Mouse (Mus musculus): ENCODE measurements around the gene Zmym5. TPM values are rescaled to one million over a fixed set of nuclear protein-coding genes. Genes with fewer than 3 reads are reported as not detected.
"Not testable (repeated sequence)": the region's sequence is repeated elsewhere in the genome, so short reads cannot be mapped to it uniquely, and the experiment has no call there.

Gene Zmym5
- polyA plus RNA-seq, 1 experiment from 2014 or later: 26.0 TPM

DNA sequence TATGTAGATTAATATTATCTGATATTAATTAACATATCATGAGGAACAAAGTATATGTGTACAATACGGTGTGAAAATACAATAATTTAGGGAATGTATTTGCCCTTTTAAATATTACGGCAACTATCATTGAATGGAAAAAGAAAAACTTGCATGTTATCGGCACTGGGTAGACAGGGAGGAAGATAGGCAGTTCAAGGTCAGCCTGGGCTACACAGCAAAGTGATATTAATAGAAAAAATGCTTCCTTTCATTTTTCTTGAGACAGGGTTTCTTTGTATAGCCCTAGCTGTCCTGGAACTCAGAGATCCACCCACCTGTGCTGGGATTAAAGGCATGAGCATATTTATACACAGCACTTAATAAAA lies 32.6 kb downstream of the Zmym5 start:
- H3K4me3 ChIP-seq (replicated peaks; ENCODE audit: low read length): peak overlapping the region; percentile 81
- H3K27me3 ChIP-seq (ENCODE audit: control insufficient read depth, insufficient read depth, low read length): no peaks in the 10 kb centered on the region
- no peaks in the 10 kb centered on the region for H3K36me3 ChIP-seq (replicated peaks; ENCODE audit: control insufficient read depth, insufficient read depth)
- peaks cover 27% of the 10 kb centered on the region for H3K4me1 ChIP-seq (replicated peaks; ENCODE audit: control insufficient read depth, insufficient read depth, low read length)
- DNase-seq (ENCODE audit: low spot score): no peak
- peak overlapping the region; percentile 86 for H3K4me2 ChIP-seq (replicated peaks)
- peak overlapping the region; percentile 94 for H3K27ac ChIP-seq
- H3K9me3 ChIP-seq (ENCODE audit: control insufficient read depth, low read length): no peaks in the 10 kb centered on the region
- H3K9ac ChIP-seq: peak overlapping the region; percentile 58
- 45% methylated on average over 3 of the region's 3 CpGs for WGBS
- ATAC-seq (ENCODE audit: low FRiP score): peak; percentile 1; the same call in 1 of the 2 replicates

DNA sequence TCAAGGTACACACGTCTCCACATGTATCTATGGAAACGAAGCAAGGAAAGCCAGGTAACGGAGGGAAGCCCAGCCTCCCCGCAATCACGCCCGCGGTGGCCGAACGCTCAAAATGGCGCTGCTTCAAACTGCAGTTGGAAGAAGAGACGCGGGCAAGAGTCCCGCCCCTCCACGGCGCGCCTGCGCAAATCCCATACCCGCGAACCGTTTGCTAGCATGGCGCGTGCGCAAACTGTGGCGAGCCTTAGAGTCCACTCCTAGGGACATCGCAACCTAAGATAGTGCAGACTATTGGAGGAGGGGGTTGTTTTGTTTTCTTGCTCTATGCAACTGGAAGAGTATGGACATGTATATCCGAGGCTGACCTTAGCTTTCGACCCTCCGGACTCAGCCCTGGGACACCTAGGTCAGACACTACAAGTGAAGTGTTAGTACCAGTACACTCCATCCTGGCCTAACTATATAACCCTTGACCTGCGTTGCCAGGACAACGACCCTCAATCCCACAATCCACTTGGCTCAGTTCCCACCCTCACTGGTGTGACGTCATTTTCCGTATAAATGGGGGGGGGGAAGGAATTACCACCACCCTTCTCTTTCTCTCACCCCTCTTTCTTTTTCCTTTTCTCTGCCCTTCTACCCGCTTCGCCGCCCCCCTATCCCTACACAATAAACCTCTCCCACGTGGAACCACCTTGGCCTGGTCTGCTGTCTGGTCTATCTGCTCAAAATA lies 33.1 kb downstream of the Zmym5 start, which contains the start of gene Pspc1:
TSS of gene Pspc1 (minus strand) at position 117 of the 733 bp plus-strand sequence.
- Histone ChIP-seq H3K9me3 (ENCODE audit: control insufficient read depth, low read length) (no peaks in the 10 kb centered on the region), H3K4me2 (replicated peaks) (peak within 1 kb of the TSS; percentile 86), H3K4me1 (replicated peaks; ENCODE audit: control insufficient read depth, insufficient read depth, low read length) (peaks cover 28% of the 10 kb centered on the region), H3K27me3 (ENCODE audit: control insufficient read depth, insufficient read depth, low read length) (no peaks in the 10 kb centered on the region), H3K4me3 (replicated peaks; ENCODE audit: low read length) (peak within 1 kb of the TSS; percentile 81), H3K36me3 (replicated peaks; ENCODE audit: control insufficient read depth, insufficient read depth) (no peaks in the 10 kb centered on the region), H3K9ac (peak within 1 kb of the TSS; percentile 89), H3K27ac (peak within 1 kb of the TSS; percentile 94)
- peak; percentile 99 for DNase-seq (ENCODE audit: low spot score)
- WGBS: under 1% methylated on average over 36 of the region's 36 CpGs
- ATAC-seq (ENCODE audit: low FRiP score): peak; percentile 97

DNA sequence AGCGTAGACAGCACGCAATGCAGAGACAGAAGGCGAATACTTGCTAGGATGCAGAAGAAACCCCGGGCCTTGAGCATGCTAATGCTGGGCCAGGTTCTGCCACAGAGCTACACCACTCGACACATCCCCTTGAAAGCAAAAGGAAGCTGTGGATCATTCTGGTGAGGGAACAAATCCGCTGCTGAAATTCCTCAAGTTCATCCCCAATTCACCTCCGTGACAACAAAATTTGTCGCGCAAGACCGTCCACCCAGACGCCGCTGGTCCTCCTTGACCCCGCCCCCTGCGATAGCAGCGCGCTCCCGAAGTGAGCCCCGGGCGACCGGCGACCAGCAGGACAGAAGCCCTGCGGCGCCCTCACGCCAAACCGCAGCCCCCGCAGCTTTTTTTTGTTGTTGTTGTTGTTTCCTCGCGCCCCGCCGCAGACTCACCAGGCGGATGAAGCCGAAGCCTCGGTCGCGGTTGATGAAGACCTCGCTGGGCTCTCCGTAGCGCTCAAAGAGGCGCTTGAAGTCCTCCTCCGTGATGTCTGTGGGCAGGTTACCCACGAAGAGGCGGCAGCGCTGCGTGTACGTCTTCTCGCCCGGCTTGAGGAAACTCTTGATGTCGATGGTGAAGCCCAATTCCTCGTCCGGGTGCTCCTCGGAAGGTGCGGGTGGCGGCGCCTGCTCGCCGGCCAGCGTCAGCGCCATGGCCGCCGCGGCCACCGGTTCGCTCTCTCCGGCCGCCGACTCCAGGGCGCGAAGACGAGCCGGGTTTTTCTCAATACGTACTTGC lies 34.0 kb downstream of the Zmym5 start:
- WGBS: under 1% methylated on average over 71 of the region's 71 CpGs
- peak overlapping the region; percentile 86 for H3K4me2 ChIP-seq (replicated peaks)
- ATAC-seq (ENCODE audit: low FRiP score): peak; percentile 21; the same call in 1 of the 2 replicates

DNA sequence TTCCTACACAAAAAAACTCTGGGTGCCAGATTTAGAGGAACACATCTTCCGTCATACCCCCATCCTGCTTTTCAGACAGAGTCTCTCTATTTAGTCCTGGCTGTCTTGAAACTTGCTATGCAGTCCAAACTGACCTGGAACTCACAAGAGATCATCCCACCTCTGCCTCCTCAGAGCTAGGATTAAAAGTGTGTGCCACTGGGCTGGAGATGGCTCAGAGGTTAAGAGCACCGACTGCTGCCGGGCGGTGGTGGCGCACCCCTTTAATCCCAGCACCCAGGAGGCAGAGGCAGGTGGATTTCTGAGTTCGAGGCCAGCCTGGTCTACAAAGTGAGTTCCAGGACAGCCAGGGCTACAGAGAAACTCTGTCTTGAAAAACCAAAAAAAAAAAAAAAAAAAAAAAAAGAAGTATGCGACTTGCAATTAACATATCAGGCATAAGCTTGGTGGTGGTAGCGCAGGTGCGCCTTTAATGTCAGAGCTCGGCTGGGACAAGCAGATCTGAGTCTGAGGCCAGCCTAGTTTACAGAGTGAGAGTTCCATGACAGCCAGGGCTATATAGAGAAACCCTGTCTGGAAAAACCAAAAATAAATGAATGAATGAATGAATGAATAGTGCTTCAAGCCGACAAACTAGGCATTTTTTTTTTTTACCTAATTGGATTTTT lies 34.8 kb downstream of the Zmym5 start:
- Histone ChIP-seq H3K4me3 (replicated peaks; ENCODE audit: low read length) (peak overlapping the region; percentile 81), H3K27me3 (ENCODE audit: control insufficient read depth, insufficient read depth, low read length) (no peaks in the 10 kb centered on the region), H3K4me1 (replicated peaks; ENCODE audit: control insufficient read depth, insufficient read depth, low read length) (peaks cover 28% of the 10 kb centered on the region), H3K36me3 (replicated peaks; ENCODE audit: control insufficient read depth, insufficient read depth) (peaks cover 5% of the 10 kb centered on the region), H3K9ac (peak overlapping the region; percentile 89), H3K27ac (peak overlapping the region; percentile 94; the same call in 1 of the 2 replicates), H3K4me2 (replicated peaks) (peak overlapping the region; percentile 86), H3K9me3 (ENCODE audit: control insufficient read depth, low read length) (no peaks in the 10 kb centered on the region)
- 26% methylated on average over 11 of the region's 11 CpGs for WGBS
- ATAC-seq (ENCODE audit: low FRiP score): no peak
- DNase-seq (ENCODE audit: low spot score): no peak

More for the DNA sequence above, 34.0 kb downstream of the Zmym5 start:
- H3K4me1 ChIP-seq (replicated peaks; ENCODE audit: control insufficient read depth, insufficient read depth, low read length): peaks cover 28% of the 10 kb centered on the region
- peak overlapping the region; percentile 81 for H3K4me3 ChIP-seq (replicated peaks; ENCODE audit: low read length)
- no peaks in the 10 kb centered on the region for H3K9me3 ChIP-seq (ENCODE audit: control insufficient read depth, low read length)
- no peaks in the 10 kb centered on the region for H3K36me3 ChIP-seq (replicated peaks; ENCODE audit: control insufficient read depth, insufficient read depth)
- H3K27me3 ChIP-seq (ENCODE audit: control insufficient read depth, insufficient read depth, low read length): no peaks in the 10 kb centered on the region
- peak overlapping the region; percentile 89 for H3K9ac ChIP-seq
- H3K27ac ChIP-seq: peak overlapping the region; percentile 94
- DNase-seq (ENCODE audit: low spot score): peak; percentile 54

DNA sequence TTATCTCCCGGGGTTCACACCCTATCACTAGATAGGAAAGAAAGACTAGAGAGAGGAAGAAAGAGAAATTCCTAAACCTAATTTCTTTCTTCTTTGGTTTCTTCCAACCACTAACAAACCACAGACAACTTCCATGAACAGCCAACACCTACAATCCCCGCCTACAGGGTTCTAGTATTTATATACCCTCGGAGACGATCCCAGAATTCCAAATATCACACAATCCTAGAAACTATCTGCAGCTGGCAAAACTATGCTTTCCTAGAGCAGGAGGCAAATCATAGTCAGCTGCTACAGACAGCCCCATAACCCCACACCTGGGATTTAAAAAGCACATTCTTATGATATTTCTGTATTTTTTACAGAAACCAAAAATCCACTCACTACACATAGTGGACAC lies 36.1 kb downstream of the Zmym5 start:
- WGBS: 81% methylated on average over 4 of the region's 4 CpGs
- ATAC-seq (ENCODE audit: low FRiP score): no peak

DNA sequence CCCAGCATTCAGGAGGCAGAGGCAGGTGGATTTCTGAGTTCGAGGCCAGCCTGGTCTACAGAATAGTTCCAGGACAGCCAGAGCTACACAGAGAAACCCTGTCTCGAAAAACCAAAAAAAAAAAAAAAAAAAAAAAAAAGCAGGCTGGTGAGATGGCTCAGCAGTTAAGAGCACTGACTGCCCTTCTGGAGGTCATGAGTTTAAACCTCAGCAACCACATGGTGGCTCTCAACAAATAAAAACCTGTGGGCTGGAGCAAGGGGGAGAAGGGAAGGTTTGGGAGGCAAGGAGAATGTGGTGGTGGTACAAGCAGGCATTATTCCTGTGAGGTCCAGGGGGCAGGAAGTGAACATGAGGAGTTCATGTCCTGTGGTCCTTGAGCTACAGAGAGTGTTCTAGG lies 45.1 kb downstream of the Zmym5 start:
- not testable (repeated sequence) for H3K9me3 ChIP-seq (ENCODE audit: control insufficient read depth, low read length); H3K4me2 ChIP-seq (replicated peaks); H3K4me1 ChIP-seq (replicated peaks; ENCODE audit: control insufficient read depth, insufficient read depth, low read length); H3K27me3 ChIP-seq (ENCODE audit: control insufficient read depth, insufficient read depth, low read length); H3K27ac ChIP-seq; ATAC-seq (ENCODE audit: low FRiP score); DNase-seq (ENCODE audit: low spot score); H3K4me3 ChIP-seq (replicated peaks; ENCODE audit: low read length); H3K9ac ChIP-seq
- peaks cover 57% of the 10 kb centered on the region for H3K36me3 ChIP-seq (replicated peaks; ENCODE audit: control insufficient read depth, insufficient read depth)
- 100% methylated on average over 2 of the region's 2 CpGs for WGBS

More for the DNA sequence above, 36.1 kb downstream of the Zmym5 start:
- H3K27me3 ChIP-seq (ENCODE audit: control insufficient read depth, insufficient read depth, low read length): no peaks in the 10 kb centered on the region
- H3K9me3 ChIP-seq (ENCODE audit: control insufficient read depth, low read length): no peaks in the 10 kb centered on the region
- peaks cover 28% of the 10 kb centered on the region for H3K4me1 ChIP-seq (replicated peaks; ENCODE audit: control insufficient read depth, insufficient read depth, low read length)
- peaks cover 18% of the 10 kb centered on the region for H3K36me3 ChIP-seq (replicated peaks; ENCODE audit: control insufficient read depth, insufficient read depth)
- H3K4me3 ChIP-seq (replicated peaks; ENCODE audit: low read length): peak overlapping the region; percentile 81
- no peak overlapping the region for H3K27ac ChIP-seq
- H3K9ac ChIP-seq: no peak overlapping the region
- H3K4me2 ChIP-seq (replicated peaks): peak overlapping the region; percentile 86
- DNase-seq (ENCODE audit: low spot score): no peak

DNA sequence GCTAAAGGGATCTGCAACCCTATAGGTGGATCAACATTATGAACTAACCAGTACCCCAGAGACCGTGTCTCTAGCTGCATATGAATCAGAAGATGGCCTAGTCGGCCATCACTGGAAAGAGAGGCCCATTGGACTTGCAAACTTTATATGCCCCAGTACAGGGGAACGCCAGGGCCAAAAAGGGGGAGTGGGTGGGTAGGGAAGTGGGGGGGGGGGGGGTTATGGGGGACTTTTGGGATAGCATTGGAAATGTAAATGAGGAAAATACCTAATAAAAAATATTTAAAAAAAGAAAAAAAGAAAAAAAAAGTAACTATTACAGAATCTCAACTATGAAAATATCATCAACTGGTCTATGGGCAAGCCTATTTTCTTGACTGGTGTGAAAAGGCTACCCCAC lies 46.4 kb downstream of the Zmym5 start:
- ATAC-seq (ENCODE audit: low FRiP score); H3K9me3 ChIP-seq (ENCODE audit: control insufficient read depth, low read length); H3K9ac ChIP-seq; DNase-seq (ENCODE audit: low spot score); H3K4me1 ChIP-seq (replicated peaks; ENCODE audit: control insufficient read depth, insufficient read depth, low read length); H3K27me3 ChIP-seq (ENCODE audit: control insufficient read depth, insufficient read depth, low read length); H3K4me2 ChIP-seq (replicated peaks); H3K4me3 ChIP-seq (replicated peaks; ENCODE audit: low read length); H3K27ac ChIP-seq: not testable (repeated sequence)
- H3K36me3 ChIP-seq (replicated peaks; ENCODE audit: control insufficient read depth, insufficient read depth): peaks cover 58% of the 10 kb centered on the region
- 95% methylated on average over 2 of the region's 3 CpGs for WGBS

DNA sequence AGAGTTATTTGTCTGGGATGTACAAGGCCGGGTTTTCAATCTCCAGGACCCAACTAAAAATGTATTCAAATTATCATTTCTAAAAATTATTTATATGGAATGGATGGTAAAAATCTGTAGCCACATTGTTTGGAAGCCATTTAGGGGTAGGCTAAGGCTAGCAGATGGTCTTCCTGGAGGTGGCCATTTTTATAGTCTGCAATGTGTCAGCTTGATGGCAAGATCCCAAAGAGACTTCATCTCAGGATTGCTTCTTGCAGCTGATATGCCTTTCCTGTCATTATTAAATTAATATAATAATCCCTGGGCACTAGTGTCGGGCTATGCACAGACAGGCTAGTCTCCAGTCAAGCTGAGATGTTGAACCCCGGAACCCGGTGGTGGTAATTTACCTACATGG lies 60.2 kb downstream of the Zmym5 start:
- Histone ChIP-seq H3K9ac (no peak overlapping the region), H3K4me1 (replicated peaks; ENCODE audit: control insufficient read depth, insufficient read depth, low read length) (no peaks in the 10 kb centered on the region), H3K9me3 (ENCODE audit: control insufficient read depth, low read length) (no peaks in the 10 kb centered on the region), H3K27ac (no peak overlapping the region), H3K4me3 (replicated peaks; ENCODE audit: low read length) (no peak overlapping the region), H3K27me3 (ENCODE audit: control insufficient read depth, insufficient read depth, low read length) (no peaks in the 10 kb centered on the region), H3K4me2 (replicated peaks) (no peak overlapping the region), H3K36me3 (replicated peaks; ENCODE audit: control insufficient read depth, insufficient read depth) (peaks cover 54% of the 10 kb centered on the region)
- no peak for DNase-seq (ENCODE audit: low spot score)
- 88% methylated on average over 4 of the region's 4 CpGs for WGBS
- ATAC-seq (ENCODE audit: low FRiP score): no peak

All from hindbrain, embryonic 14.5 days (tissue).